Mouse (Mus musculus): Measurements from ENCODE around the gene Deaf1. TPM values are rescaled to one million over a fixed set of nuclear protein-coding genes. Genes with fewer than 3 reads are reported as not detected.
A peak's percentile ranks its signal among the peaks of the same experiment; 100 is the strongest.

Deaf1 gene
- polyA plus RNA-seq, 1 experiment from 2014 or later = 74.2 TPM

DNA sequence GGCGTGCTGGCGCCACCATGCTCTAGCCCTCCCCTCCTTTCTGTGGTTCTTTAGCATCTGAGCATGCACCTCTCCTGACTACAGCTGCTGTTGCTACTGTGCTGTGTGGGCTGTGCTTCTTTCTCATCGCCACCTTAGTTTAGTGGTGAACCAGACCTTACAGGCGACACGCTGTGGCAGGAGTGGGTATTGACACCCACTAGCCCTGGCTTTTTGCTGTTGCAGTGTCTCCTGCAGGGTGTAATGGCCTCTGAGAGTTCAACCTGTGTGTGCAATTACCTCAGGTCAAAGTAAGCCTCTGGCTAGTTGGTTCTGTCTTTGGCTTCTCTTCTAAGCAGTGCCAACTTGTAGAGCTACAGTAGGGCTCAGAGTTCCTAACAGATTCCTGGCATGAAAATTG lies 11.5 kb downstream of the Deaf1 start:
- ATAC-seq (ENCODE audit: insufficient read depth) (no peak), DNase-seq (peak; percentile 57)
- Histone ChIP-seq H3K9ac (no peak overlapping the region), H3K27me3 (ENCODE audit: insufficient read depth, low read length) (no peaks in the 10 kb centered on the region), H3K4me1 (ENCODE audit: insufficient read depth) (no peaks in the 10 kb centered on the region), H3K9me3 (ENCODE audit: low read depth, low read length) (no peaks in the 10 kb centered on the region), H3K27ac (ENCODE audit: low read depth) (no peak overlapping the region), H3K4me2 (no peak overlapping the region), H3K36me3 (ENCODE audit: insufficient read depth) (peaks cover 95% of the 10 kb centered on the region), H3K4me3 (ENCODE audit: low read depth, low read length) (no peak overlapping the region)
- peak; percentile 63 for TF ChIP-seq CTCF (IDR thresholded peaks at IDR 0.05; ENCODE audit: low read depth)
- 71% methylated on average over 5 of the region's 5 CpGs for WGBS

- H3K36me3 ChIP-seq (ENCODE audit: insufficient read depth) = peaks cover 95% of the 10 kb centered on the region
- TF ChIP-seq CTCF (IDR thresholded peaks at IDR 0.05; ENCODE audit: low read depth) = no peak
- H3K4me1 ChIP-seq (ENCODE audit: insufficient read depth) = no peaks in the 10 kb centered on the region
- 85% methylated on average over 8 of the region's 8 CpGs for WGBS
- no peaks in the 10 kb centered on the region for H3K9me3 ChIP-seq (ENCODE audit: low read depth, low read length)
- no peak overlapping the region for H3K4me3 ChIP-seq (ENCODE audit: low read depth, low read length)
- ATAC-seq (ENCODE audit: insufficient read depth) (no peak), DNase-seq (no peak)
- no peak overlapping the region for H3K27ac ChIP-seq (ENCODE audit: low read depth)
- no peak overlapping the region for H3K9ac ChIP-seq
- no peaks in the 10 kb centered on the region for H3K27me3 ChIP-seq (ENCODE audit: insufficient read depth, low read length)
- no peak overlapping the region for H3K4me2 ChIP-seq
Measured at GRCm38 (mm10) chr7:141315076-141315475, 12.4 kb downstream of the Deaf1 start.

DNA sequence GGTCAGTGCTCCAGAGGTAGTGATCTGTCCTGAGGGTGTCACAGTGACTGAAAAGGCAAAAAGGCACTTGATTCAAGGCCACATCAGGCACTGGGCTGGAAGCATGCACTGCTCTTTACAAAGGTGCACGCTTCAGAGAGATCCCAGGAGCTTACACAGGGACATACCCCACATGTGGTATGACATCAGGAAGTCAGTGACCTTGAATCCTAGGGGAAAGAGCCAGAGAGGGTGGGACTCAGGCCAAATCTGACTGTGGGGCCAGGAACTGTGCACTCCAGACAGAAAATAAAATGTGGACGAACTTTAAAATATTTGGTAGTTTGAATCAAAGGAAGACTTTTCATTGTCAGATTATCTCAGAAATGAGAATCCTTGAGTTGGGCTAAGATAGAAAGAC lies 13.1 kb downstream of the Deaf1 start:
- Histone ChIP-seq H3K27me3 (ENCODE audit: insufficient read depth, low read length) (no peaks in the 10 kb centered on the region), H3K27ac (ENCODE audit: low read depth) (no peak overlapping the region), H3K4me1 (ENCODE audit: insufficient read depth) (no peaks in the 10 kb centered on the region), H3K9me3 (ENCODE audit: low read depth, low read length) (no peaks in the 10 kb centered on the region), H3K9ac (no peak overlapping the region), H3K36me3 (ENCODE audit: insufficient read depth) (peaks cover 96% of the 10 kb centered on the region), H3K4me2 (no peak overlapping the region), H3K4me3 (ENCODE audit: low read depth, low read length) (no peak overlapping the region)
- DNase-seq = no peak
- 92% methylated on average over 2 of the region's 2 CpGs for WGBS
- ATAC-seq (ENCODE audit: insufficient read depth) = no peak
- no peak for TF ChIP-seq CTCF (IDR thresholded peaks at IDR 0.05; ENCODE audit: low read depth)

DNA sequence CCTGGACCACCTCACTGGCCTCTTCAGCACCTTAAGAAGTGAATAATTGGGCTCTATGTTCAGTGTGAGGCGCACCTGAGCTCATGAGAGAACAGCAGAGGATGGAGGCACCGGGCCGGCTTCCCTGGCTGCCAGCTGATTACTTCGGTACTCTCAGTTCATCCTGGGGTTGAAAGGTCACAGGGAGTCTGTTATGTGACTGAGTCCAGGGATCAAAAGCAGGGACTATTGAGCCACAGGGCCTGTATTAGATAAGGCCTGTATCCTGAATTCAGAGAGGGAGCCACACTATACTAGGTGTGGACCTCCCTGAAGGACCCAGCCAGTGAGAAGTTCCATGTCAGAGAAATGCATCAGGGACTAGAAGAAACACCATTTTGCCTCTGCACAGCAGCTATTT lies 23.0 kb downstream of the Deaf1 start:
- Histone ChIP-seq H3K4me2 (no peak overlapping the region), H3K27ac (ENCODE audit: low read depth) (no peak overlapping the region), H3K4me1 (ENCODE audit: insufficient read depth) (no peaks in the 10 kb centered on the region), H3K9me3 (ENCODE audit: low read depth, low read length) (no peaks in the 10 kb centered on the region), H3K4me3 (ENCODE audit: low read depth, low read length) (no peak overlapping the region), H3K9ac (no peak overlapping the region), H3K36me3 (ENCODE audit: insufficient read depth) (peaks cover 97% of the 10 kb centered on the region), H3K27me3 (ENCODE audit: insufficient read depth, low read length) (no peaks in the 10 kb centered on the region)
- no peak for ATAC-seq (ENCODE audit: insufficient read depth)
- 86% methylated on average over 4 of the region's 4 CpGs for WGBS
- DNase-seq = no peak
- no peak for TF ChIP-seq CTCF (IDR thresholded peaks at IDR 0.05; ENCODE audit: low read depth)

- Histone ChIP-seq H3K4me2 (no peak overlapping the region), H3K27ac (ENCODE audit: low read depth) (no peak overlapping the region), H3K9ac (no peak overlapping the region), H3K4me1 (ENCODE audit: insufficient read depth) (no peaks in the 10 kb centered on the region), H3K27me3 (ENCODE audit: insufficient read depth, low read length) (no peaks in the 10 kb centered on the region), H3K9me3 (ENCODE audit: low read depth, low read length) (no peaks in the 10 kb centered on the region), H3K36me3 (ENCODE audit: insufficient read depth) (peaks cover 92% of the 10 kb centered on the region), H3K4me3 (ENCODE audit: low read depth, low read length) (no peak overlapping the region)
- 77% methylated on average over 1 of the region's 1 CpGs for WGBS
- no peak for ATAC-seq (ENCODE audit: insufficient read depth)
- DNase-seq = no peak
- TF ChIP-seq CTCF (IDR thresholded peaks at IDR 0.05; ENCODE audit: low read depth) = no peak
Measured at GRCm38 (mm10) chr7:141302702-141303268, 24.7 kb downstream of the Deaf1 start.

DNA sequence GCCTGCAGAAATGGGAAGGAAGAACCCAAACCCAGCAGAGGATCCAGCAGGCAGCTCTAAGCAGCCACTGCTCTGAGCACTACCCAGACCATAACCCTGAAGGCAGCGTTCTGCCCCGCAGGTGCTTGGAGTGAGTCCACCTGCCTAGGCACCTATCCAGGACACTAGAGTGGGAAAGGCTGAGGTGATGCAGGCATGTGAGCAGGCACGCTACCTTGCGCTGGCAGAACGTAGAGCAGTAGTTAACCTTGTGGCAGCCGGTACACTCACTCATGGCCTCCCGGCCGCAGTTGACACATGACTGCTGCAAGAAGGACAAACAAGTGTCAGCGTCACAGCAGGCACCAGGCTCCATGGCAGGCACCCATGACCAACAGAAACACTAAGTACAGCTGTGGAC lies 26.1 kb downstream of the Deaf1 start:
- no peaks in the 10 kb centered on the region for H3K27me3 ChIP-seq (ENCODE audit: insufficient read depth, low read length)
- H3K4me3 ChIP-seq (ENCODE audit: low read depth, low read length) = no peak overlapping the region
- no peaks in the 10 kb centered on the region for H3K4me1 ChIP-seq (ENCODE audit: insufficient read depth)
- H3K27ac ChIP-seq (ENCODE audit: low read depth) = no peak overlapping the region
- DNase-seq = no peak
- no peak overlapping the region for H3K4me2 ChIP-seq
- H3K36me3 ChIP-seq (ENCODE audit: insufficient read depth) = peaks cover 91% of the 10 kb centered on the region
- H3K9ac ChIP-seq = no peak overlapping the region
- 94% methylated on average over 9 of the region's 9 CpGs for WGBS
- no peak for TF ChIP-seq CTCF (IDR thresholded peaks at IDR 0.05; ENCODE audit: low read depth)
- ATAC-seq (ENCODE audit: insufficient read depth) = no peak
- no peaks in the 10 kb centered on the region for H3K9me3 ChIP-seq (ENCODE audit: low read depth, low read length)

DNA sequence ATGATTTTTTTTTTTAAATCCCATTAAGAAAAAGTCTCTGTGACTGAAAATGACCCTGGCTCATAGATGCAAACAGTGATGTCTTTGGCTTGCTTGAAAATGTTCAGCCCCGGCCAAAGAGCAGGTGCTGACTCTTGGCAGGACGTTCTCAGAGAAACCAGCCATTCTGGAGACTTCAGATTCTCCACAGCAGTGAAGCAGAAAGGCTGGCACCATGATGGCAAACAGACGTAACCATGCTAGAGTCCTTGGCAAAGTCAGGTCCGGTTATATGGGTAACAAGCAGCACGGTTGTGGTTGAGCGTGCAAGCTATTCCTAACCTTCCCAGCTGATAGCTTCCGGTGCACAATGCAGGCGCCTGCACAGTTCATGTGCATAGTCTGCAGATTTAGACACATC lies 28.3 kb downstream of the Deaf1 start:
- Histone ChIP-seq H3K27ac (ENCODE audit: low read depth) (no peak overlapping the region), H3K9ac (no peak overlapping the region), H3K4me2 (no peak overlapping the region), H3K9me3 (ENCODE audit: low read depth, low read length) (no peaks in the 10 kb centered on the region), H3K36me3 (ENCODE audit: insufficient read depth) (peaks cover 70% of the 10 kb centered on the region), H3K27me3 (ENCODE audit: insufficient read depth, low read length) (peaks cover 13% of the 10 kb centered on the region), H3K4me1 (ENCODE audit: insufficient read depth) (peaks cover 3% of the 10 kb centered on the region; the same call in 1 of the 2 replicates), H3K4me3 (ENCODE audit: low read depth, low read length) (no peak overlapping the region)
- DNase-seq (no peak), ATAC-seq (ENCODE audit: insufficient read depth) (no peak)
- 94% methylated on average over 8 of the region's 8 CpGs for WGBS
- TF ChIP-seq CTCF (IDR thresholded peaks at IDR 0.05; ENCODE audit: low read depth) = no peak

All from lung, embryonic 14.5 days (tissue).